Mouse (Mus musculus) MEL (cell line): ENCODE data around the gene Mtmr11. TPM values are rescaled to one million over a fixed set of nuclear protein-coding genes. Genes with fewer than 3 reads are reported as not detected.
A peak's percentile ranks its signal among the peaks of the same experiment; 100 is the strongest.

ENCODE experiments used
- DNase-seq: peaks from one replicate; pipeline ENCODE4 v3.0.0; 2011; ENCODE audit warnings: low read depth, low spot score
- H3K27ac ChIP-seq: 2 replicates; pipeline ENCODE4 v1.5.1; 2012; ENCODE audit warnings: low read depth, mild to moderate bottlenecking, control low read depth, low read length, moderate library complexity; ENCODE audit not compliant: control insufficient read depth
- H3K27me3 ChIP-seq, 2 experiments: fragments of 150-350 bp in 1 of 2; sonication (generic) in 1 of 2; 2 replicates each; pipeline ENCODE4 v1.6.1; 2012; ENCODE audit warnings: low read length in 2 of 2, mild to moderate bottlenecking in 2 of 2, improper control_type of control experiment in 1 of 2, moderate library complexity in 1 of 2; ENCODE audit not compliant: insufficient read depth in 2 of 2, control insufficient read depth in 1 of 2
- H3K36me3 ChIP-seq, 2 experiments: 2 replicates each; pipeline ENCODE4 v1.6.1; 2012 to 2014; ENCODE audit warnings: low read length in 2 of 2, improper control_type of control experiment in 1 of 2, inconsistent platforms in 1 of 2, mild to moderate bottlenecking in 1 of 2; ENCODE audit not compliant: insufficient read depth in 2 of 2, control insufficient read depth in 1 of 2
- H3K4me1 ChIP-seq, 2 experiments: fragments of 150-350 bp in 1 of 2; sonication (generic) in 1 of 2; 2 replicates each; pipeline ENCODE4 v1.6.1; 2012; ENCODE audit warnings: low read length in 2 of 2, improper control_type of control experiment in 1 of 2, mild to moderate bottlenecking in 1 of 2; ENCODE audit not compliant: insufficient read depth in 2 of 2, control insufficient read depth in 1 of 2
- H3K4me3 ChIP-seq, 2 experiments: fragments of 150-350 bp in 1 of 2; sonication (generic) in 1 of 2; 2 replicates each; pipeline ENCODE4 v1.5.1; 2012; ENCODE audit warnings: low read depth in 2 of 2, low read length in 2 of 2, mild to moderate bottlenecking in 2 of 2, moderate library complexity in 2 of 2, control low read depth in 1 of 2, improper control_type of control experiment in 1 of 2; ENCODE audit not compliant: control insufficient read depth in 1 of 2, insufficient read depth in 1 of 2
- H3K79me2 ChIP-seq: 2 replicates; pipeline ENCODE4 v1.6.1; 2012; ENCODE audit warnings: mild to moderate bottlenecking, low read length, moderate library complexity; ENCODE audit not compliant: control insufficient read depth, poor library complexity, insufficient read depth
- H3K9ac ChIP-seq: 2 replicates; pipeline ENCODE4 v1.6.1; 2012; ENCODE audit warnings: low read depth, mild to moderate bottlenecking, control low read depth, low read length, moderate library complexity; ENCODE audit not compliant: control insufficient read depth, poor library complexity, severe bottlenecking
- H3K9me3 ChIP-seq: fragments of 150-350 bp; sonication (generic); replicated peaks from 2 replicates; pipeline ENCODE4 v1.6.1; 2012; ENCODE audit warnings: mild to moderate bottlenecking, low read length, improper control_type of control experiment, moderate library complexity; ENCODE audit not compliant: insufficient read depth
- BHLHE40 ChIP-seq: IDR thresholded peaks from 2 replicates; pipeline ENCODE4 v1.6.1; 2012; ENCODE audit warnings: low read depth, mild to moderate bottlenecking, inconsistent platforms, low read length, improper control_type of control experiment, borderline replicate concordance
- CHD1 ChIP-seq: IDR thresholded peaks from 2 replicates; pipeline ENCODE4 v1.6.1; 2012; ENCODE audit warnings: low read depth, mild to moderate bottlenecking, inconsistent platforms, low read length, improper control_type of control experiment
- CHD2 ChIP-seq: IDR thresholded peaks from 2 replicates; pipeline ENCODE4 v1.6.1; 2011; ENCODE audit warnings: low read length, improper control_type of control experiment
- CTCF ChIP-seq, 3 experiments: IDR thresholded peaks in 2 of 3; conservative IDR thresholded peaks in 1 of 3; 2 replicates each; pipeline ENCODE4 v1.5.1; 2011 to 2012; ENCODE audit warnings: low read length in 3 of 3, low read depth in 2 of 3, mild to moderate bottlenecking in 2 of 3, improper control_type of control experiment in 1 of 3, inconsistent platforms in 1 of 3, mixed read lengths in 1 of 3, moderate library complexity in 1 of 3; ENCODE audit not compliant: control insufficient read depth in 1 of 3, insufficient read depth in 1 of 3, poor library complexity in 1 of 3, severe bottlenecking in 1 of 3
- E2F4 ChIP-seq: IDR thresholded peaks from 2 replicates; pipeline ENCODE4 v1.6.1; 2011; ENCODE audit warnings: low read depth, low read length, improper control_type of control experiment, borderline replicate concordance
- ELF1 ChIP-seq: IDR thresholded peaks from 2 replicates; pipeline ENCODE4 v1.6.1; 2014; ENCODE audit warnings: low read depth, mild to moderate bottlenecking, inconsistent platforms, low read length, improper control_type of control experiment, moderate library complexity
- EP300 ChIP-seq, 2 experiments: IDR thresholded peaks; 2 replicates each; pipeline ENCODE4 v1.6.1; 2011; ENCODE audit warnings: improper control_type of control experiment in 2 of 2, low read length in 2 of 2, low read depth in 1 of 2, mild to moderate bottlenecking in 1 of 2
- ETS1 ChIP-seq: IDR thresholded peaks from 2 replicates; pipeline ENCODE4 v1.6.1; 2012; ENCODE audit warnings: low read depth, mild to moderate bottlenecking, inconsistent platforms, low read length, improper control_type of control experiment, moderate library complexity
- GATA1 ChIP-seq: IDR thresholded peaks from 2 replicates; pipeline ENCODE4 v1.6.1; 2011; ENCODE audit warnings: low read depth, low read length, improper control_type of control experiment
- HCFC1 ChIP-seq: IDR thresholded peaks from 2 replicates; pipeline ENCODE4 v1.6.1; 2012; ENCODE audit warnings: low read depth, mild to moderate bottlenecking, inconsistent platforms, low read length, improper control_type of control experiment, moderate library complexity
- JUND ChIP-seq: IDR thresholded peaks from 2 replicates; pipeline ENCODE4 v1.6.1; 2011; ENCODE audit warnings: low read depth, mild to moderate bottlenecking, improper control_type of control experiment, low read length
- KAT2A ChIP-seq: conservative IDR thresholded peaks from 2 replicates; pipeline ENCODE4 v1.6.1; 2012; ENCODE audit warnings: low read depth, low read length, improper control_type of control experiment, inconsistent platforms
- MAFK ChIP-seq: IDR thresholded peaks from 2 replicates; pipeline ENCODE4 v1.6.1; 2011; ENCODE audit warnings: low read depth, mild to moderate bottlenecking, low read length, improper control_type of control experiment, borderline replicate concordance
- MAX ChIP-seq: IDR thresholded peaks from 2 replicates; pipeline ENCODE4 v1.6.1; 2011; ENCODE audit warnings: low read length, improper control_type of control experiment
- MAZ ChIP-seq: IDR thresholded peaks from 2 replicates; pipeline ENCODE4 v1.6.1; 2012; ENCODE audit warnings: low read depth, mild to moderate bottlenecking, inconsistent platforms, low read length, improper control_type of control experiment
- MXI1 ChIP-seq: IDR thresholded peaks from 2 replicates; pipeline ENCODE4 v1.6.1; 2011; ENCODE audit warnings: mild to moderate bottlenecking, low read depth, low read length, improper control_type of control experiment
- MYB ChIP-seq: IDR thresholded peaks from 2 replicates; pipeline ENCODE4 v1.6.1; 2011; ENCODE audit warnings: mild to moderate bottlenecking, low read depth, low read length, improper control_type of control experiment
- NELFE ChIP-seq: IDR thresholded peaks from 2 replicates; pipeline ENCODE4 v1.6.1; 2011; ENCODE audit warnings: low read depth, low read length, improper control_type of control experiment
- NRF1 ChIP-seq: IDR thresholded peaks from 2 replicates; pipeline ENCODE4 v1.6.1; 2014; ENCODE audit warnings: low read depth, mild to moderate bottlenecking, inconsistent platforms, low read length, improper control_type of control experiment, moderate library complexity; ENCODE audit not compliant: poor library complexity, insufficient read depth, severe bottlenecking
- POLR2A ChIP-seq, 2 experiments: IDR thresholded peaks; 2 replicates each; pipeline ENCODE4 v1.6.1; 2011 to 2012; ENCODE audit warnings: low read length in 2 of 2, mild to moderate bottlenecking in 2 of 2, control low read depth in 1 of 2, improper control_type of control experiment in 1 of 2, low read depth in 1 of 2, moderate library complexity in 1 of 2; ENCODE audit not compliant: control insufficient read depth in 1 of 2, insufficient read depth in 1 of 2, poor library complexity in 1 of 2
- POLR2AphosphoS2 ChIP-seq: IDR thresholded peaks from 2 replicates; pipeline ENCODE4 v1.6.1; 2011; ENCODE audit warnings: low read length, improper control_type of control experiment
- POLR2AphosphoS5 ChIP-seq: IDR thresholded peaks from 2 replicates; pipeline ENCODE4 v1.6.1; 2012; ENCODE audit warnings: low read depth, borderline replicate concordance, mild to moderate bottlenecking, inconsistent platforms, low read length, moderate library complexity, mixed read lengths
- RAD21 ChIP-seq: IDR thresholded peaks from 2 replicates; pipeline ENCODE4 v1.6.1; 2011; ENCODE audit warnings: mild to moderate bottlenecking, low read depth, low read length, improper control_type of control experiment
- SIN3A ChIP-seq: IDR thresholded peaks from 2 replicates; pipeline ENCODE4 v1.6.1; 2012; ENCODE audit warnings: low read length, improper control_type of control experiment, inconsistent platforms
- SMC3 ChIP-seq: IDR thresholded peaks from 2 replicates; pipeline ENCODE4 v1.6.1; 2011; ENCODE audit warnings: low read depth, low read length, improper control_type of control experiment
- TAL1 ChIP-seq: IDR thresholded peaks from 2 replicates; pipeline ENCODE4 v1.6.1; 2012; ENCODE audit warnings: mild to moderate bottlenecking, inconsistent platforms, low read length, moderate library complexity, mixed read lengths
- TBP ChIP-seq: IDR thresholded peaks from 2 replicates; pipeline ENCODE4 v1.8.0; 2011; ENCODE audit warnings: low read depth, low read length, improper control_type of control experiment
- TCF12 ChIP-seq: IDR thresholded peaks from 2 replicates; pipeline ENCODE4 v1.6.1; 2014; ENCODE audit warnings: low read depth, mild to moderate bottlenecking, inconsistent platforms, low read length, improper control_type of control experiment, moderate library complexity
- USF2 ChIP-seq, 2 experiments: IDR thresholded peaks; 2 replicates each; pipeline ENCODE4 v1.6.1; 2011 to 2012; ENCODE audit warnings: improper control_type of control experiment in 2 of 2, low read length in 2 of 2, borderline replicate concordance in 1 of 2, inconsistent platforms in 1 of 2, low read depth in 1 of 2, mild to moderate bottlenecking in 1 of 2; ENCODE audit not compliant: insufficient read depth in 1 of 2
- ZKSCAN1 ChIP-seq: IDR thresholded peaks from 2 replicates; pipeline ENCODE4 v1.6.1; 2012; ENCODE audit warnings: low read depth, mild to moderate bottlenecking, inconsistent platforms, low read length, improper control_type of control experiment, moderate library complexity
- ZNF384 ChIP-seq: IDR thresholded peaks from 2 replicates; pipeline ENCODE4 v1.6.1; 2012; ENCODE audit warnings: low read depth, mild to moderate bottlenecking, inconsistent platforms, low read length, improper control_type of control experiment
- polyA plus RNA-seq, 2 experiments: library from polyadenylated mRNA; stranded (reverse) in 1 of 2; unstranded in 1 of 2; fragments of >175 nt in 1 of 2; fragments of >200 nt in 1 of 2; gene quantifications; 2 replicates each; pipeline versions ENCODE4 v1.2.1 to v1.2.4; 2012; ENCODE audit warnings: low replicate concordance in 2 of 2, low read depth in 1 of 2; ENCODE audit not compliant: insufficient read length in 2 of 2, insufficient read depth in 1 of 2, missing spikeins in 1 of 2
- total RNA-seq: library from RNA; depleted of rRNA; stranded (reverse); fragments of 300-350 nt; gene quantifications from 2 replicates; pipeline ENCODE4 v1.2.3, GENCODE M21; 2012

Mtmr11 gene
- total and polyA plus RNA-seq, 3 experiments, result 0.77 to 1.4 TPM; not detected in 1

DNA sequence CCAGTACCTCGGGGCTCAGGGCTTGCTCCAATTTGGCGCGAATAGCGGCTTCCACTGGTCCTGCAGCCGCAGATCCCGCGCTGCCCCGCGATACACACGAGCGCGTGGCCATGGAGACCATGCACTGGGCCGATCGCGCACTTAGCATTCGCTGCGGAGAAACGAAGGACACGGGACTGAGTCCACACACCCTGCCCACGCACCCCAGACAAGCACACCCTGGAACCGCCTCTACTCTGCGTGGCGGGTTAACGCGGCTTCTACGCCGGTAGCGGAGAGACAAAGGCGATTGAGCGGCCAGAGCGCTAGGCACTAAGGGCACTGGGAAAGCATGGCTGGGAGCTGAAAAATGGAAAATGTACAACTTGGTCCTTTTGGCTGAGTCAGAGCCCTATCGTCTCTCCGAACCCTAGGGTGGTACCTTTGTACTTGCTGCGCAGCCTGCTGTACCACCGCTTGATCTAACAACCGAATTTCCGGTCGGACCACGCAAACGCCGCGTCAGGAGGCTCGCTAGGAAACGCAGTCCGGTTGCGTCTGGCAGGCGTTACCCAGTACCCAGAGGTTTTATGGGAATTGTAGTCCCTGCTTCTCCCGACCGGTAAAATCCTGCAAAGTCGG lies 35.4 kb downstream of the Mtmr11 start (continued):
- TF ChIP-seq BHLHE40 (peak; percentile 10), GATA1 (peak; percentile 21; the same call in 1 of the 2 replicates), MAZ (0 out of 2 replicates have a peak, but pooled peaks have one; percentile 59), CHD1 (peak; percentile 94), POLR2AphosphoS5 (peak; percentile 96; the same call in 1 of the 2 replicates), MXI1 (peak; percentile 83), TBP (peak; percentile 97), TAL1 (no peak), MAX (peak; percentile 90), USF2 (IDR thresholded peaks at IDR 0.05; ENCODE audit: borderline replicate concordance in 1 of 2, insufficient read depth in 1 of 2, low read depth in 1 of 2, low read length in 2 of 2) (no peak), ELF1 (peak; percentile 92), EP300 (IDR thresholded peaks at IDR 0.05; ENCODE audit: low read depth in 1 of 2, low read length in 2 of 2) (peak in 1 of 2 experiments; percentile 52; a peak in 2 of 4 replicates), SIN3A (peak; percentile 97), POLR2A (IDR thresholded peaks at IDR 0.05; ENCODE audit: control insufficient read depth in 1 of 2, insufficient read depth in 1 of 2, low read depth in 1 of 2, low read length in 2 of 2, poor library complexity in 1 of 2) (peak; percentile 97 to 100), POLR2AphosphoS2 (peak; percentile 99)

DNA sequence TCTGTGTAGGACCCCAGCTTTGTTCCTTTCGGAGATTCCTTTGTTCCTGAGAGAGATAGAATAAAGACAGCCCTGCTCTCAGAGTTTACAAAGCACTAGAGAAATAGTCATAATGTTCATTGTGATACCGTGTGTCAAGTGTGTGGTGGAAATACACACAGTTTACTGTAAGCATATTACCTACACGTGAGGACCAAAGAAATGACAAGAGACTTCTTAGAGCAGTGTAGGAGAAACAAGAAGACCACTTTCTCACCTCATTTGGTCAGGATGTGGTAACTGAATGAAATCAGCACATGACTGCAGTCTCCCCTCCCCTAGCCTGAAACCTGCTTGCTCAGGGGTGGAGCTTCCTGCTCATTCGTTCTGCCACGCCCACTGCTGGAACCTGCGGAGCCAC lies 36.4 kb downstream of the Mtmr11 start:
- DNase-seq, result peak; percentile 94
- Histone ChIP-seq H3K4me3 (peak overlapping the region; percentile 60 to 61), H3K27me3 (no peaks in the 10 kb centered on the region), H3K27ac (peak overlapping the region; percentile 87), H3K79me2 (peaks cover 9% of the 10 kb centered on the region; the same call in 1 of the 2 replicates), H3K4me1 (peaks cover 12 to 22% of the 10 kb centered on the region in 2 experiments), H3K9ac (peak overlapping the region; percentile 79), H3K36me3 (peaks cover 0 to 16% of the 10 kb centered on the region in 2 experiments; a peak in 2 of 4 replicates), H3K9me3 (no peaks in the 10 kb centered on the region)
- no peak for TF ChIP-seq ZNF384
- TF ChIP-seq NRF1, result no peak
- 0 out of 2 replicates have a peak, but pooled peaks have one; percentile 41 for TF ChIP-seq MAZ
- TF ChIP-seq E2F4, result no peak
- TF ChIP-seq CTCF (IDR thresholded peaks at IDR 0.05 in 2 of 3, conservative IDR thresholded peaks at IDR 0.05 in 1 of 3; ENCODE audit: control insufficient read depth in 1 of 3, insufficient read depth in 1 of 3, low read depth in 2 of 3, low read length in 3 of 3, poor library complexity in 1 of 3, severe bottlenecking in 1 of 3), result no peak
- peak; percentile 90 for TF ChIP-seq NELFE
- peak; percentile 93 for TF ChIP-seq POLR2AphosphoS2
- TF ChIP-seq POLR2AphosphoS5, result peak; percentile 72; the same call in 1 of the 2 replicates
- TF ChIP-seq ZKSCAN1, result no peak
- TF ChIP-seq POLR2A (IDR thresholded peaks at IDR 0.05; ENCODE audit: control insufficient read depth in 1 of 2, insufficient read depth in 1 of 2, low read depth in 1 of 2, low read length in 2 of 2, poor library complexity in 1 of 2), result peak in 1 of 2 experiments; percentile 76; a peak in 2 of 4 replicates
- peak; percentile 74 for TF ChIP-seq BHLHE40
- peak; percentile 50; the same call in 1 of the 2 replicates for TF ChIP-seq TCF12
- no peak for TF ChIP-seq MYB
- TF ChIP-seq GATA1, result no peak
- no peak for TF ChIP-seq KAT2A
- no peak for TF ChIP-seq JUND
- TF ChIP-seq ETS1, result peak; percentile 26; the same call in 1 of the 2 replicates
- no peak for TF ChIP-seq RAD21
- no peak for TF ChIP-seq TAL1
- TF ChIP-seq TBP, result peak; percentile 82
- TF ChIP-seq MAFK, result no peak
- no peak for TF ChIP-seq CHD2
- no peak for TF ChIP-seq SMC3
- no peak; a peak in 1 of 4 replicates for TF ChIP-seq EP300 (IDR thresholded peaks at IDR 0.05; ENCODE audit: low read depth in 1 of 2, low read length in 2 of 2)
- 0 out of 2 replicates have a peak, but pooled peaks have one; percentile 4 for TF ChIP-seq ELF1
- TF ChIP-seq HCFC1, result no peak
- 0 out of 2 replicates have a peak, but pooled peaks have one; percentile 17 for TF ChIP-seq CHD1
